Mouse (Mus musculus) mouse embryonic stem cell (cell line): Measurements from ENCODE around the gene Cavin3.

Experiments
- in situ Hi-C, 2 experiments: fragments of 300-500 bp; cut with MboI; formaldehyde crosslinking; loops; 1 replicate in 1 of 2; 3 replicates in 1 of 2; pipeline ENCODE4 v1.14.3; 2019 to 2020; ENCODE audit warnings: low sequenced_read_pairs in 2 of 2, low pct_unique_long_range_greater_than_20kb in 1 of 2, mixed read lengths in 1 of 2; ENCODE audit not compliant: unreplicated experiment in 1 of 2

The Cavin3 gene

DNA sequence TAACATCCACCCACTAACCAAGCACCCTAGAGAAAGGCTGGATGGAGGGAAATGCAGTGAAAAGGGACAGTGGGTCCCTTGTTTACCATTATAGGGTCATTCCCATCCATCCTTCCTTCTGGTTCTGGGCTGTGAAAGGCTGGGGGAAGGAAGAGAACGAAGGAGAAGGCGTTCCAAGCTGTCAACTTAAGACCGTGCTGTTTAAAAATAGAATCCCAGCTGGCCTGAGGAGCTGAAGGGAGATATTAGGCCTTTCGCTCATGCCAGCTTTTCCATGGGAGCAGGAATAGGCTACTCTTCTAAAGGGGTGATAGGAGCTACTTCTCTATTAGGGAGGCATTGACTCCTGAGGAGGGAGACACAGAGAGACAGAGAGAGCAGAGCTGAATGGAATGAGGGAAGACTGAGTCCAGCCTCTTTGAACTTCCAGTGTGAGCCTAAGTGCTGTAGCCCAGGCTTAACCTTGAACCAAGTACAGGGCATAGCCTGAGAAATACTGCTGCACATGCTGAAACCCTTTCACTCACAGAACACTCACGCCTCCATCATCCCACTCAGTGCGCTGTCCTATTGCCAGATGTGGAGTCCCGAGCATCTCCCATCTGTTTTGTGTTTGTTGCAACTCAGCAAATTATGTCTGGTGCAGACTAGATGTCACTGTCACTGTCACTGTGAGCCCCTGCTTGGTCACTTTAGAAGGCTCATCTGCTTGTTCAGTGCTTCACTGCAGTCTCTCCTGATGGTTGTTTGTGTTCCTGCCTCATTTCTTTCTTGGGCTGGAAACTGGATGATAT, 43.9 kb downstream of the Cavin3 start:
- in situ Hi-C loops = no loop called here

DNA sequence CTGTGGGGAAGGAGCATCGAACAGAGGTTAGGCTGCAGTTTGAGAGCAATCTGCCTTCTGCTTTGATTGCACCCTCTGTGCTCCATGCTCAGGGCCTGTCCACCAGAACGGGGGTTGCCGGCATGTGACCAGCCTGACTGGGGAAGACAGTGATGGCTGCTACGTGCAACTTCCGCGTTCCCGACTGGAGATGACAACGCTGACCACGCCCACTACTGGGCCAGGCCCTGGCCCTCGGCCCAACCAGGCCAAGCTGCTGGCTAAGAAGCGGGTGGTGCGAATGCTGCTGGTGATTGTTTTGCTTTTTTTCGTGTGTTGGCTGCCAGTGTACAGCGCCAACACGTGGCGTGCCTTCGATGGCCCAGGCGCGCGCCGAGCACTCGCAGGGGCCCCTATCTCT, 47.3 kb downstream of the Cavin3 start:
- in situ Hi-C loops = no loop called here

DNA sequence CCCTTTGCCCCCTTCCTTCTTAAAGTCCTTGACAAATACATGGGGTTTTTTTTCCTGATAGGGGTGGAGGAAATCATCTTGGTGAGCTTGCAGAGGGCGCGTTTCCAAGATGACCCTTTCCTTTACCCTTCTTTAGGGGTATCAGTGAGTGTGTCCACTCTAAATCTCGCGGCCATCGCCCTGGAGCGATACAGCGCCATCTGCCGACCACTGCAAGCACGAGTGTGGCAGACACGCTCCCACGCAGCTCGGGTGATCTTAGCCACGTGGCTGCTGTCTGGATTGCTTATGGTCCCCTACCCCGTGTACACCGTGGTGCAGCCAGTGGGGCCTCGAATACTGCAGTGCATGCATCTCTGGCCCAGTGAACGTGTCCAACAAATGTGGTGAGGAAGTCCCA, 48.2 kb downstream of the Cavin3 start:
- in situ Hi-C loops = no loop called here

DNA sequence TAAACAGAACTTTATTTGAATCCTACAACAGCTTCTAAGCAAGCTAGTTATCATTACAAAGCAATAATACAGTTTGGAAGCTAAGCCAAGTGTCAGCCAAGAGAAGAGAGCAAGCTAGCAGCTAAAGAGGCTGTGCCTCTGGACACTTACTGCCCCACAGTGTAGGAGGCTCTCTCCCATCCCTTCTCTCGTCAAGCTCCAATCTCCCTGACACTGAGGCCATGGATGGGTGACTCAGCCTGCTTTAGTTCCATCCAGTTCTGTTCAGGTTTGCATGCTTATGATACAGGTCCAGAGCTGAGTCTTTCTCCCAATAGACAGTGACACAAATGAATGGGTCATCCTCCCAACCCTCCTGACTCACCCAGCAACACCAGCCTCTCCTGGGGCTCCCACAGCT, 50.0 kb downstream of the Cavin3 start:
- in situ Hi-C loops = no loop called here
